Comparison of ENCODE assay signal across 13 mouse cellular contexts in genomic region chr15:12543686-12544325, GRCm38 (mm10).
"Had no signal": no experiment of that assay in that cellular context is flagged by ENCODE, and none has a peak within 500 bp of the region (broad histone marks: within the 10 kb centered on the region; RNA-seq: fewer than 3 reads in every experiment).

No protein-coding gene starts in this region.

- ATAC-seq: intestine, embryonic 15.5 days; liver, embryonic 12.5 days had no signal

- H3K4me3 ChIP-seq: intestine, embryonic 15.5 days; left cerebral cortex, adult 2 months; limb, embryonic 15.5 days; liver, embryonic 12.5 days; myocyte; neural tube, embryonic 12.5 days had no signal

- H3K9me3 ChIP-seq: intestine, embryonic 15.5 days; limb, embryonic 15.5 days; liver, embryonic 12.5 days; neural tube, embryonic 12.5 days had no signal

- H3K9ac ChIP-seq: intestine, embryonic 15.5 days; limb, embryonic 15.5 days; liver, embryonic 12.5 days; lung, embryonic 14.5 days; neural tube, embryonic 12.5 days had no signal

- DNase-seq: kidney, adult 18-20 months; kidney, postnatal 10 days; lung, embryonic 14.5 days; lung, postnatal 14 days; right cerebral cortex, adult 18-20 months; right cerebral cortex, postnatal 25 days; thymus, postnatal 36 days had no signal

- H3K4me2 ChIP-seq: intestine, embryonic 15.5 days; limb, embryonic 15.5 days; liver, embryonic 12.5 days; lung, embryonic 14.5 days; neural tube, embryonic 12.5 days had no signal

- H3K36me3 ChIP-seq: intestine, embryonic 15.5 days; limb, embryonic 15.5 days; liver, embryonic 12.5 days; neural tube, embryonic 12.5 days had no signal

- H3K27ac ChIP-seq: intestine, embryonic 15.5 days; left cerebral cortex, adult 2 months; limb, embryonic 15.5 days; liver, embryonic 12.5 days; neural tube, embryonic 12.5 days had no signal

- H3K27me3 ChIP-seq: intestine, embryonic 15.5 days; limb, embryonic 15.5 days had no signal
